Mouse (Mus musculus): ENCODE results near the gene Als2. TPM values are rescaled to one million over a fixed set of nuclear protein-coding genes. Genes with fewer than 3 reads are reported as not detected.

The Als2 gene
- polyA plus RNA-seq, 1 experiment from 2014 or later = 23.5 TPM

GRCm38 (mm10) chr1:59220371-59220770, 16.7 kb downstream of the Als2 start:
- Histone ChIP-seq H3K4me1 (ENCODE audit: control insufficient read depth, insufficient read depth, low read length) (no peaks in the 10 kb centered on the region), H3K4me3 (ENCODE audit: low read depth, low read length) (no peak overlapping the region), H3K9ac (ENCODE audit: low read depth, low read length) (no peak overlapping the region), H3K27me3 (ENCODE audit: control insufficient read depth, insufficient read depth, low read depth, low read length) (no peaks in the 10 kb centered on the region), H3K9me3 (replicated peaks; ENCODE audit: control insufficient read depth, low read length, poor library complexity, severe bottlenecking) (no peaks in the 10 kb centered on the region), H3K36me3 (ENCODE audit: control insufficient read depth, insufficient read depth, low read length) (no peaks in the 10 kb centered on the region), H3K27ac (ENCODE audit: low read length) (no peak overlapping the region), H3K4me2 (ENCODE audit: low read length) (no peak overlapping the region)
- WGBS = 60% methylated on average over 3 of the region's 3 CpGs
- no peak for ATAC-seq

- no peaks in the 10 kb centered on the region for H3K4me1 ChIP-seq (ENCODE audit: control insufficient read depth, insufficient read depth, low read length)
- H3K27me3 ChIP-seq (ENCODE audit: control insufficient read depth, insufficient read depth, low read depth, low read length) = no peaks in the 10 kb centered on the region
- no peaks in the 10 kb centered on the region for H3K9me3 ChIP-seq (replicated peaks; ENCODE audit: control insufficient read depth, low read length, poor library complexity, severe bottlenecking)
- H3K4me3 ChIP-seq (ENCODE audit: low read depth, low read length) = no peak overlapping the region
- 98% methylated on average over 11 of the region's 11 CpGs for WGBS
- ATAC-seq = no peak
- no peak overlapping the region for H3K9ac ChIP-seq (ENCODE audit: low read depth, low read length)
- 0 out of 2 replicates have a peak, but pooled peaks cover 4% of the 10 kb centered on the region for H3K36me3 ChIP-seq (ENCODE audit: control insufficient read depth, insufficient read depth, low read length)
- H3K27ac ChIP-seq (ENCODE audit: low read length) = no peak overlapping the region
- H3K4me2 ChIP-seq (ENCODE audit: low read length) = no peak overlapping the region
Measured at GRCm38 (mm10) chr1:59215446-59215845, 21.6 kb downstream of the Als2 start.

GRCm38 (mm10) chr1:59212951-59213350, 24.1 kb downstream of the Als2 start:
- Histone ChIP-seq H3K4me1 (ENCODE audit: control insufficient read depth, insufficient read depth, low read length) (no peaks in the 10 kb centered on the region), H3K36me3 (ENCODE audit: control insufficient read depth, insufficient read depth, low read length) (peaks cover 16% of the 10 kb centered on the region; the same call in 1 of the 2 replicates), H3K9me3 (replicated peaks; ENCODE audit: control insufficient read depth, low read length, poor library complexity, severe bottlenecking) (no peaks in the 10 kb centered on the region), H3K4me2 (ENCODE audit: low read length) (no peak overlapping the region), H3K4me3 (ENCODE audit: low read depth, low read length) (no peak overlapping the region), H3K27me3 (ENCODE audit: control insufficient read depth, insufficient read depth, low read depth, low read length) (no peaks in the 10 kb centered on the region), H3K27ac (ENCODE audit: low read length) (no peak overlapping the region), H3K9ac (ENCODE audit: low read depth, low read length) (no peak overlapping the region)
- no CpG with 5 or more reads among the region's 1 CpGs for whole genome bisulfite sequencing
- no peak for ATAC-seq

GRCm38 (mm10) chr1:59212076-59212779, 24.8 kb downstream of the Als2 start:
- Histone ChIP-seq H3K9ac (ENCODE audit: low read depth, low read length) (no peak overlapping the region), H3K4me1 (ENCODE audit: control insufficient read depth, insufficient read depth, low read length) (no peaks in the 10 kb centered on the region), H3K4me3 (ENCODE audit: low read depth, low read length) (no peak overlapping the region), H3K4me2 (ENCODE audit: low read length) (no peak overlapping the region), H3K9me3 (replicated peaks; ENCODE audit: control insufficient read depth, low read length, poor library complexity, severe bottlenecking) (no peaks in the 10 kb centered on the region), H3K27ac (ENCODE audit: low read length) (no peak overlapping the region), H3K36me3 (ENCODE audit: control insufficient read depth, insufficient read depth, low read length) (peaks cover 20% of the 10 kb centered on the region), H3K27me3 (ENCODE audit: control insufficient read depth, insufficient read depth, low read depth, low read length) (no peaks in the 10 kb centered on the region)
- ATAC-seq = no peak
- WGBS = 86% methylated on average over 5 of the region's 5 CpGs

GRCm38 (mm10) chr1:59211651-59212050, 25.4 kb downstream of the Als2 start:
- Histone ChIP-seq H3K4me1 (ENCODE audit: control insufficient read depth, insufficient read depth, low read length) (no peaks in the 10 kb centered on the region), H3K36me3 (ENCODE audit: control insufficient read depth, insufficient read depth, low read length) (peaks cover 20% of the 10 kb centered on the region), H3K4me2 (ENCODE audit: low read length) (no peak overlapping the region), H3K9ac (ENCODE audit: low read depth, low read length) (no peak overlapping the region), H3K27ac (ENCODE audit: low read length) (no peak overlapping the region), H3K27me3 (ENCODE audit: control insufficient read depth, insufficient read depth, low read depth, low read length) (no peaks in the 10 kb centered on the region), H3K4me3 (ENCODE audit: low read depth, low read length) (no peak overlapping the region), H3K9me3 (replicated peaks; ENCODE audit: control insufficient read depth, low read length, poor library complexity, severe bottlenecking) (no peaks in the 10 kb centered on the region)
- no peak for ATAC-seq
- WGBS = 90% methylated on average over 4 of the region's 4 CpGs

- Histone ChIP-seq H3K9ac (ENCODE audit: low read depth, low read length) (no peak overlapping the region), H3K4me2 (ENCODE audit: low read length) (no peak overlapping the region), H3K4me1 (ENCODE audit: control insufficient read depth, insufficient read depth, low read length) (no peaks in the 10 kb centered on the region), H3K27me3 (ENCODE audit: control insufficient read depth, insufficient read depth, low read depth, low read length) (no peaks in the 10 kb centered on the region), H3K27ac (ENCODE audit: low read length) (no peak overlapping the region), H3K9me3 (replicated peaks; ENCODE audit: control insufficient read depth, low read length, poor library complexity, severe bottlenecking) (no peaks in the 10 kb centered on the region), H3K4me3 (ENCODE audit: low read depth, low read length) (no peak overlapping the region), H3K36me3 (ENCODE audit: control insufficient read depth, insufficient read depth, low read length) (peaks cover 15% of the 10 kb centered on the region)
- ATAC-seq = no peak
- 96% methylated on average over 1 of the region's 1 CpGs for WGBS
Measured at GRCm38 (mm10) chr1:59208331-59208730, 28.7 kb downstream of the Als2 start.

GRCm38 (mm10) chr1:59204489-59204888, 32.5 kb downstream of the Als2 start:
- Histone ChIP-seq H3K4me1 (ENCODE audit: control insufficient read depth, insufficient read depth, low read length) (no peaks in the 10 kb centered on the region), H3K4me2 (ENCODE audit: low read length) (no peak overlapping the region), H3K36me3 (ENCODE audit: control insufficient read depth, insufficient read depth, low read length) (peaks cover 24% of the 10 kb centered on the region), H3K27ac (ENCODE audit: low read length) (no peak overlapping the region), H3K9ac (ENCODE audit: low read depth, low read length) (no peak overlapping the region), H3K4me3 (ENCODE audit: low read depth, low read length) (no peak overlapping the region), H3K9me3 (replicated peaks; ENCODE audit: control insufficient read depth, low read length, poor library complexity, severe bottlenecking) (no peaks in the 10 kb centered on the region), H3K27me3 (ENCODE audit: control insufficient read depth, insufficient read depth, low read depth, low read length) (no peaks in the 10 kb centered on the region)
- no peak for ATAC-seq
- 88% methylated on average over 1 of the region's 1 CpGs for WGBS

GRCm38 (mm10) chr1:59202367-59202766, 34.7 kb downstream of the Als2 start:
- no peak for ATAC-seq
- 93% methylated on average over 10 of the region's 10 CpGs for WGBS
- Histone ChIP-seq H3K36me3 (ENCODE audit: control insufficient read depth, insufficient read depth, low read length) (peaks cover 13% of the 10 kb centered on the region), H3K27me3 (ENCODE audit: control insufficient read depth, insufficient read depth, low read depth, low read length) (no peaks in the 10 kb centered on the region), H3K4me3 (ENCODE audit: low read depth, low read length) (no peak overlapping the region), H3K9ac (ENCODE audit: low read depth, low read length) (no peak overlapping the region), H3K27ac (ENCODE audit: low read length) (no peak overlapping the region), H3K4me2 (ENCODE audit: low read length) (no peak overlapping the region), H3K9me3 (replicated peaks; ENCODE audit: control insufficient read depth, low read length, poor library complexity, severe bottlenecking) (no peaks in the 10 kb centered on the region), H3K4me1 (ENCODE audit: control insufficient read depth, insufficient read depth, low read length) (no peaks in the 10 kb centered on the region)

- no peak for ATAC-seq
- H3K36me3 ChIP-seq (ENCODE audit: control insufficient read depth, insufficient read depth, low read length) = peaks cover 13% of the 10 kb centered on the region
- WGBS = 68% methylated on average over 1 of the region's 1 CpGs
Measured at GRCm38 (mm10) chr1:59201561-59201960, 35.5 kb downstream of the Als2 start.

More at GRCm38 (mm10) chr1:59201561-59201960, 35.5 kb downstream of the Als2 start:
- no peak overlapping the region for H3K4me2 ChIP-seq (ENCODE audit: low read length)
- H3K4me3 ChIP-seq (ENCODE audit: low read depth, low read length) = no peak overlapping the region
- no peaks in the 10 kb centered on the region for H3K9me3 ChIP-seq (replicated peaks; ENCODE audit: control insufficient read depth, low read length, poor library complexity, severe bottlenecking)
- no peaks in the 10 kb centered on the region for H3K27me3 ChIP-seq (ENCODE audit: control insufficient read depth, insufficient read depth, low read depth, low read length)
- no peak overlapping the region for H3K9ac ChIP-seq (ENCODE audit: low read depth, low read length)
- H3K4me1 ChIP-seq (ENCODE audit: control insufficient read depth, insufficient read depth, low read length) = no peaks in the 10 kb centered on the region
- no peak overlapping the region for H3K27ac ChIP-seq (ENCODE audit: low read length)

Data from midbrain, embryonic 16.5 days (tissue).